Mouse (Mus musculus): ENCODE results near the gene Ndufaf1. TPM values are rescaled to one million over a fixed set of nuclear protein-coding genes. Genes with fewer than 3 reads are reported as not detected.
"Not testable (repeated sequence)": the region's sequence is repeated elsewhere in the genome, so short reads cannot be mapped to it uniquely, and the experiment has no call there.

Gene Ndufaf1
- polyA plus RNA-seq, 1 experiment: 19.5 TPM

GRCm38 (mm10) chr2:119683706-119684105 lies 21.1 kb upstream of the Ndufaf1 start:
- no peak overlapping the region for H3K4me2 ChIP-seq (ENCODE audit: low read depth)
- H3ac ChIP-seq (ENCODE audit: control insufficient read depth, insufficient read length): no peak overlapping the region
- H3K79me2 ChIP-seq (ENCODE audit: control insufficient read depth, insufficient read depth): peaks cover 75% of the 10 kb centered on the region
- no peak overlapping the region for H3K4me3 ChIP-seq
- TF ChIP-seq SRF (IDR thresholded peaks at IDR 0.05; ENCODE audit: control insufficient read depth, insufficient read length, low read depth): no peak
- no peak for TF ChIP-seq MYOG (IDR thresholded peaks at IDR 0.05; ENCODE audit: control insufficient read depth in 1 of 3, insufficient read depth in 1 of 3, insufficient read length in 2 of 3, low read depth in 2 of 3)
- TF ChIP-seq MYOD1 (IDR thresholded peaks at IDR 0.05; ENCODE audit: control insufficient read depth in 1 of 3, insufficient read length in 2 of 3, low read depth in 2 of 3): no peak
- TF ChIP-seq TCF12 (IDR thresholded peaks at IDR 0.05; ENCODE audit: insufficient read depth, poor library complexity, severe bottlenecking): no peak
- no peak for TF ChIP-seq E2F4 (IDR thresholded peaks at IDR 0.05; ENCODE audit: insufficient read depth)
- TF ChIP-seq USF1 (IDR thresholded peaks at IDR 0.05; ENCODE audit: low read depth): no peak
- H3K36me3 ChIP-seq (ENCODE audit: control insufficient read depth, insufficient read depth): no peaks in the 10 kb centered on the region
- H3K27me3 ChIP-seq (ENCODE audit: control insufficient read depth, insufficient read depth, insufficient read length): no peaks in the 10 kb centered on the region

DNA sequence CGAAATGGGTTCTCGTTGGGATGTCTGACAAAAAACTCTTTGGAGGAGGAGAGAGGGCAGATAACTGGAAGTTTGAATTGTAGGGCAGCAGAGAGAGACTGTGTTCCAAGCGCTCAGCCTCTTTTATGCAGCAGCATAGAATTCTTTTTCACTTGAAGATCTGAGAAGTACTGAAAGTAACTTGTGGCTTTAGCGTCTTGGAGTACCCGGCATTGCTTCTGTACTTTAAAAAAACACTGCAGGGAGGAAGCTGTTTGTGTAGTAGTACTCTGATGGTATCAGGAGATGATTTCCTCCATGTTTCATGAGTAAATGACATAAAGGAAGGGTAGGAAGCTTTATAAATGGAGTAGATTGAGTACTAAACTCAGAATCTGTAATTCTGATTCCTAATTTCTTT lies 13.2 kb upstream of the Ndufaf1 start:
- H3K4me2 ChIP-seq (ENCODE audit: low read depth): peak overlapping the region; percentile 77
- H3K79me2 ChIP-seq (ENCODE audit: control insufficient read depth, insufficient read depth): peaks cover 55% of the 10 kb centered on the region
- no peak for TF ChIP-seq E2F4 (IDR thresholded peaks at IDR 0.05; ENCODE audit: insufficient read depth)
- TF ChIP-seq TCF12 (IDR thresholded peaks at IDR 0.05; ENCODE audit: insufficient read depth, poor library complexity, severe bottlenecking): no peak
- no peak for TF ChIP-seq REST (IDR thresholded peaks at IDR 0.05; ENCODE audit: insufficient read depth, insufficient read length)
- no peak for TF ChIP-seq USF1 (IDR thresholded peaks at IDR 0.05; ENCODE audit: low read depth)
- TF ChIP-seq MYOG (IDR thresholded peaks at IDR 0.05; ENCODE audit: control insufficient read depth in 1 of 3, insufficient read depth in 1 of 3, insufficient read length in 2 of 3, low read depth in 2 of 3): no peak
- no peak for TF ChIP-seq POLR2A (IDR thresholded peaks at IDR 0.05; ENCODE audit: insufficient read length, low read depth)
- TF ChIP-seq MAX (IDR thresholded peaks at IDR 0.05; ENCODE audit: low read depth): no peak
- TF ChIP-seq POLR2AphosphoS2 (IDR thresholded peaks at IDR 0.05; ENCODE audit: insufficient read length, low read depth): no peak
- TF ChIP-seq CEBPB (IDR thresholded peaks at IDR 0.05; ENCODE audit: insufficient read depth, poor library complexity, severe bottlenecking): no peak
- no peak for TF ChIP-seq SRF (IDR thresholded peaks at IDR 0.05; ENCODE audit: control insufficient read depth, insufficient read length, low read depth)
- TF ChIP-seq MYOD1 (IDR thresholded peaks at IDR 0.05; ENCODE audit: control insufficient read depth in 1 of 3, insufficient read length in 2 of 3, low read depth in 2 of 3): no peak
- no peak for TF ChIP-seq TCF3 (IDR thresholded peaks at IDR 0.05; ENCODE audit: insufficient read length, low read depth)
- H3ac ChIP-seq (ENCODE audit: control insufficient read depth, insufficient read length): peak overlapping the region; percentile 50
- peak overlapping the region; percentile 73 for H3K4me3 ChIP-seq
- no peaks in the 10 kb centered on the region for H3K27me3 ChIP-seq (ENCODE audit: control insufficient read depth, insufficient read depth, insufficient read length)
- no peaks in the 10 kb centered on the region for H3K36me3 ChIP-seq (ENCODE audit: control insufficient read depth, insufficient read depth)

DNA sequence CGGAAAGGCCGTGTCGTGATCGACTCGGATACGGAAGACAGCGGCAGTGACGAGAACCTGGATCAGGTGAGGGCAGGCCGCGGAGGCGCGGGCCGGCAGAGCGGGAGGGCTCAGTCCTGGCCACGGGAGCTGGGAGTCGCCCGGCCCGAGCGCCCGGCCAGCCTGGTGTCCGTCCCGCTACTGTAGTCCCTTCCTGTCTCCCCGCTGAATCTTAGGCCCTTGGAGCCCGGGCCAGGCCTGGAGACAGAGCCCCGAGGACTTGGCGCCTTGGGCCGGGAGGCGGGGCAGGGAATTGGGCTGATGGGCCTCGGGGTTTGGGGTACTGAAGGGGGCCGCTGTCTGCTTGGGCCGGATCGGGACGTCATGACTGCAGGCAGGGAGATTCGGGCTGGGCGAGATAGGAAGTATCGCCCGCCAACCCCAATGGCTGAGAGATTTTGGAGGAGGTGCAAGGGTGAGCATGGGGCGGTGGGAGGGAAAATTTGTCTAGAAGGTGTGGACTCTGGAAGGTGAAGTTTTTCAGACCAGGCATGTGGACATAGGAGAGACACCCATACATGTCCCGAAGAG lies 12.7 kb upstream of the Ndufaf1 start:
- H3ac ChIP-seq (ENCODE audit: control insufficient read depth, insufficient read length): peak overlapping the region; percentile 50
- H3K4me3 ChIP-seq: peak overlapping the region; percentile 73
- H3K36me3 ChIP-seq (ENCODE audit: control insufficient read depth, insufficient read depth): no peaks in the 10 kb centered on the region
- H3K27me3 ChIP-seq (ENCODE audit: control insufficient read depth, insufficient read depth, insufficient read length): no peaks in the 10 kb centered on the region
- H3K4me2 ChIP-seq (ENCODE audit: low read depth): peak overlapping the region; percentile 77
- peaks cover 51% of the 10 kb centered on the region for H3K79me2 ChIP-seq (ENCODE audit: control insufficient read depth, insufficient read depth)
- no peak for TF ChIP-seq E2F4 (IDR thresholded peaks at IDR 0.05; ENCODE audit: insufficient read depth)
- TF ChIP-seq MYOD1 (IDR thresholded peaks at IDR 0.05; ENCODE audit: control insufficient read depth in 1 of 3, insufficient read length in 2 of 3, low read depth in 2 of 3): no peak
- TF ChIP-seq USF1 (IDR thresholded peaks at IDR 0.05; ENCODE audit: low read depth): no peak
- TF ChIP-seq MYOG (IDR thresholded peaks at IDR 0.05; ENCODE audit: control insufficient read depth in 1 of 3, insufficient read depth in 1 of 3, insufficient read length in 2 of 3, low read depth in 2 of 3): no peak
- TF ChIP-seq REST (IDR thresholded peaks at IDR 0.05; ENCODE audit: insufficient read depth, insufficient read length): no peak
- no peak for TF ChIP-seq TCF3 (IDR thresholded peaks at IDR 0.05; ENCODE audit: insufficient read length, low read depth)
- TF ChIP-seq POLR2AphosphoS2 (IDR thresholded peaks at IDR 0.05; ENCODE audit: insufficient read length, low read depth): no peak

DNA sequence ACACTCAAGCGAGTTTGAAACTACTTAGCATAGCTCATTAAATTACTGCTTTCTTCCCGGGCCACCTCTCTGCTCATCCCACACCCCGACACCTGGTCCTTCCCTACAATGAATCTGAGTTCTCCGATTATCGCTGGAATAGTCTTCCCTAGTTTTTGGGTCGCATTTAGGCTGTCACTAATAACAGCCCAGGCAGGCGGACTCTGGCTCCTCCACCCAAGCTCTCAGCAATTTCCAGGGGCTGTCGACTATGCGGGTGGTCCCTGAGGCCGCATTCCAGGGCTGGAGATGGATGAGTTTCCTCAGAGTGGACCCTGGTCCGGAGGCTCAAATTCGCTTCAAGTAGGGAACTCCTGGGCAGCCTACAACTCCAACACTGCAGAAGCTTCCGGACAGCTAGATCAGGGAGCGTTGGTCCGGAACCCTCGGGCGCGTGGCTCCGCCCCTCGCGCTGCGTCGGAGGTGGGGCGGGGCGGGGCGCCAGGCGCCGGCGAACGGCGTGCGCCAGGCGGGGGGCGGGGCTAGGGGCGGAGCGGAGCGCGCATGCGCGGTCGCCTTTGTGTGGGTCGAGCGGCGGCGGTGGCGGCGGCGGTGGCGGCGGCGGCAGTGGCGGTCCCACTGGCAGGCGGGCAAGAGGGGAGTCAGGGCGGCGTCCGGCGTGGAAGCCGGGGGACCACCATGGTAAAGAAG lies 12.0 kb upstream of the Ndufaf1 start, which contains the start of gene Rtf1:
TSS of gene Rtf1 (plus strand) at position 544 of the 690 bp plus-strand sequence.
- TF ChIP-seq POLR2A (IDR thresholded peaks at IDR 0.05; ENCODE audit: insufficient read length, low read depth): peak; percentile 88
- no peak for TF ChIP-seq TCF12 (IDR thresholded peaks at IDR 0.05; ENCODE audit: insufficient read depth, poor library complexity, severe bottlenecking)
- TF ChIP-seq POLR2AphosphoS2 (IDR thresholded peaks at IDR 0.05; ENCODE audit: insufficient read length, low read depth): peak; percentile 88
- no peak for TF ChIP-seq E2F4 (IDR thresholded peaks at IDR 0.05; ENCODE audit: insufficient read depth)
- Histone ChIP-seq H3K27me3 (ENCODE audit: control insufficient read depth, insufficient read depth, insufficient read length) (no peaks in the 10 kb centered on the region), H3K4me2 (ENCODE audit: low read depth) (peak within 1 kb of the TSS; percentile 98), H3K36me3 (ENCODE audit: control insufficient read depth, insufficient read depth) (no peaks in the 10 kb centered on the region), H3K4me3 (peak within 1 kb of the TSS; percentile 73), H3K79me2 (ENCODE audit: control insufficient read depth, insufficient read depth) (peaks cover 45% of the 10 kb centered on the region), H3ac (ENCODE audit: control insufficient read depth, insufficient read length) (peak within 1 kb of the TSS; percentile 50)

- Histone ChIP-seq H3K4me2 (ENCODE audit: low read depth) (no peak overlapping the region), H3K27me3 (ENCODE audit: control insufficient read depth, insufficient read depth, insufficient read length) (no peaks in the 10 kb centered on the region), H3ac (ENCODE audit: control insufficient read depth, insufficient read length) (no peak overlapping the region), H3K79me2 (ENCODE audit: control insufficient read depth, insufficient read depth) (no peaks in the 10 kb centered on the region), H3K36me3 (ENCODE audit: control insufficient read depth, insufficient read depth) (no peaks in the 10 kb centered on the region), H3K4me3 (no peak overlapping the region)
- no peak for TF ChIP-seq MYOG (IDR thresholded peaks at IDR 0.05; ENCODE audit: control insufficient read depth in 1 of 3, insufficient read depth in 1 of 3, insufficient read length in 2 of 3, low read depth in 2 of 3)
- TF ChIP-seq CEBPB (IDR thresholded peaks at IDR 0.05; ENCODE audit: insufficient read depth, poor library complexity, severe bottlenecking): no peak
- TF ChIP-seq POLR2A (IDR thresholded peaks at IDR 0.05; ENCODE audit: insufficient read length, low read depth): no peak
- TF ChIP-seq POLR2AphosphoS2 (IDR thresholded peaks at IDR 0.05; ENCODE audit: insufficient read length, low read depth): no peak
- TF ChIP-seq E2F4 (IDR thresholded peaks at IDR 0.05; ENCODE audit: insufficient read depth): no peak
- no peak for TF ChIP-seq MYOD1 (IDR thresholded peaks at IDR 0.05; ENCODE audit: control insufficient read depth in 1 of 3, insufficient read length in 2 of 3, low read depth in 2 of 3)
- TF ChIP-seq REST (IDR thresholded peaks at IDR 0.05; ENCODE audit: insufficient read depth, insufficient read length): no peak
- TF ChIP-seq TCF12 (IDR thresholded peaks at IDR 0.05; ENCODE audit: insufficient read depth, poor library complexity, severe bottlenecking): no peak
Measured at GRCm38 (mm10) chr2:119669010-119669409, 6.4 kb upstream of the Ndufaf1 start.

DNA sequence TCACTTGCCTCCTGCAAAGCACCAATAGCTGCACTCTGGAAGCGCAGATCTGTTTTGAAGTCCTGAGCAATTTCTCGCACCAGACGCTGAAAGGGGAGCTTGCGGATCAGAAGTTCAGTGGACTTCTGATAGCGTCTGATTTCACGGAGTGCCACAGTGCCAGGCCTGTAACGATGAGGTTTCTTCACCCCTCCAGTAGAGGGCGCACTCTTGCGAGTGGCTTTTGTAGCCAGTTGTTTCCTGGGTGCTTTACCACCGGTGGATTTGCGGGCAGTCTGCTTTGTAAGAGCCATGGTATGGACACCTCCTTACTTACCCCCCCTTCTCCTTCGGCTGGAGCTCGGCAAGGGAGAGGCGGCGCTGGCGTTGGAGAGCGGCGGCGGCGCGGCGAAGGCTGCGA lies 3.1 kb upstream of the Ndufaf1 start:
- H3K4me2 ChIP-seq (ENCODE audit: low read depth); H3K27me3 ChIP-seq (ENCODE audit: control insufficient read depth, insufficient read depth, insufficient read length); H3ac ChIP-seq (ENCODE audit: control insufficient read depth, insufficient read length); H3K4me3 ChIP-seq; H3K36me3 ChIP-seq (ENCODE audit: control insufficient read depth, insufficient read depth): not testable (repeated sequence)
- H3K79me2 ChIP-seq (ENCODE audit: control insufficient read depth, insufficient read depth): peaks cover 11% of the 10 kb centered on the region
